16 mouse cellular contexts compared by ENCODE assay signal in genomic region chr2:157428351-157429139, GRCm38 (mm10). TPM values are rescaled to one million over a fixed set of nuclear protein-coding genes. Genes with fewer than 3 reads are reported as not detected.
DNase-seq lines count a peak whose midpoint lies in the region; ATAC-seq and TF ChIP-seq lines count a peak whose summit lies in the region.
"Had no signal": no experiment of that assay in that cellular context is flagged by ENCODE, and none has a peak within 500 bp of the region (broad histone marks: within the 10 kb centered on the region; RNA-seq: fewer than 3 reads in every experiment).

No protein-coding gene starts in this region.

- no peak for TF ChIP-seq EP300 in liver, postnatal 0 days (IDR thresholded peaks at IDR 0.05; ENCODE audit: low read depth)

- TF ChIP-seq CTCF in gastrocnemius, adult 2 months (IDR thresholded peaks at IDR 0.05): no peak
- no peak for TF ChIP-seq CTCF in liver, adult 2 months (IDR thresholded peaks at IDR 0.05; ENCODE audit: low read depth, low read length)
- TF ChIP-seq CTCF in liver, postnatal 0 days (IDR thresholded peaks at IDR 0.05; ENCODE audit: low read depth): no peak
- no peak for TF ChIP-seq CTCF in bone marrow macrophage, adult 2 months (IDR thresholded peaks at IDR 0.05; ENCODE audit: low read depth, low read length)

- no peaks in the 10 kb centered on the region; the same call in none of the 2 replicates for H3K4me1 ChIP-seq in liver, adult 2 months (ENCODE audit: control insufficient read depth, insufficient read depth, low read length)
- H3K4me1 ChIP-seq in liver, postnatal 0 days (ENCODE audit: insufficient read depth): peaks cover 9% of the 10 kb centered on the region
- peaks cover 36% of the 10 kb centered on the region for H3K4me1 ChIP-seq in bone marrow macrophage, adult 2 months (ENCODE audit: control insufficient read depth, insufficient read depth, low read length)
- peaks cover 83% of the 10 kb centered on the region for H3K4me1 ChIP-seq in midbrain, embryonic 15.5 days

- H3K36me3 ChIP-seq in liver, adult 2 months (ENCODE audit: control insufficient read depth, insufficient read depth, low read length): no peaks in the 10 kb centered on the region
- no peaks in the 10 kb centered on the region for H3K36me3 ChIP-seq in liver, postnatal 0 days (replicated peaks; ENCODE audit: insufficient read depth, low read length)
- H3K36me3 ChIP-seq in midbrain, embryonic 15.5 days (replicated peaks): no peaks in the 10 kb centered on the region
- H3K36me3 ChIP-seq: G1E had no signal

- intact Hi-C loops in gastrocnemius, adult 2 months (cut with DNase I): no loop called here

- DNase-seq in gastrocnemius, adult 2 months: no peak
- DNase-seq in gastrocnemius, postnatal 10 days: no peak
- DNase-seq in liver, adult 2 months (ENCODE audit: extremely low read depth, low read depth, low spot score): peak; percentile 12
- no peak for DNase-seq in liver, postnatal 0 days
- DNase-seq in ovary, postnatal 10 days (ENCODE audit: low spot score): no peak
- DNase-seq: adrenal gland, postnatal 36 days; cerebellum, adult 18-20 months; lung, adult 2 months; right cerebral cortex, postnatal 4 days had no signal

- peak overlapping the region; percentile 24; the same call in 1 of the 2 replicates for H3K27ac ChIP-seq in gastrocnemius, adult 2 months
- H3K27ac ChIP-seq in liver, adult 2 months (replicated peaks; ENCODE audit: insufficient read depth, low read depth, low read length): no peak overlapping the region
- H3K27ac ChIP-seq in liver, postnatal 0 days (ENCODE audit: low read depth): no peak overlapping the region
- peak overlapping the region; percentile 11 for H3K27ac ChIP-seq in bone marrow macrophage, adult 2 months (ENCODE audit: insufficient read depth, low read depth, low read length)
- 0 out of 2 replicates have a peak overlapping the region, but pooled peaks have one; percentile 15 for H3K27ac ChIP-seq in midbrain, embryonic 15.5 days

- H3K4me2 ChIP-seq in liver, postnatal 0 days (ENCODE audit: low read depth, low read length): no peak overlapping the region
- no peak overlapping the region for H3K4me2 ChIP-seq in midbrain, embryonic 15.5 days
- H3K4me2 ChIP-seq: heart, embryonic 12.5 days had no signal

- H3K4me3 ChIP-seq in gastrocnemius, adult 2 months: no peak overlapping the region
- no peak overlapping the region for H3K4me3 ChIP-seq in liver, adult 2 months (ENCODE audit: insufficient read depth, low read depth, low read length)
- H3K4me3 ChIP-seq in liver, postnatal 0 days (ENCODE audit: low read depth, low read length): no peak overlapping the region
- H3K4me3 ChIP-seq in bone marrow macrophage, adult 2 months (ENCODE audit: insufficient read depth, low read length): no peak overlapping the region
- H3K4me3 ChIP-seq in midbrain, embryonic 15.5 days: no peak overlapping the region
- H3K4me3 ChIP-seq: heart, embryonic 12.5 days had no signal

- H3K79me2 ChIP-seq in liver, adult 2 months (ENCODE audit: control insufficient read depth, insufficient read depth, low read length): no peaks in the 10 kb centered on the region; the same call in 1 of the 2 replicates

- no peaks in the 10 kb centered on the region for H3K27me3 ChIP-seq in liver, adult 2 months (ENCODE audit: control insufficient read depth, insufficient read depth, low read length)
- H3K27me3 ChIP-seq in liver, postnatal 0 days (ENCODE audit: insufficient read depth, low read length): 0 out of 2 replicates have a peak, but pooled peaks cover 5% of the 10 kb centered on the region
- no peaks in the 10 kb centered on the region for H3K27me3 ChIP-seq in midbrain, embryonic 15.5 days (replicated peaks)
- H3K27me3 ChIP-seq: heart, embryonic 12.5 days had no signal

- H3K9me3 ChIP-seq in liver, postnatal 0 days (ENCODE audit: low read length): no peaks in the 10 kb centered on the region
- no peaks in the 10 kb centered on the region for H3K9me3 ChIP-seq in midbrain, embryonic 15.5 days
- H3K9me3 ChIP-seq: heart, embryonic 12.5 days had no signal

- H3K9ac ChIP-seq in liver, adult 2 months (ENCODE audit: low read depth, low read length): no peak overlapping the region
- no peak overlapping the region for H3K9ac ChIP-seq in liver, postnatal 0 days (replicated peaks)
- no peak overlapping the region for H3K9ac ChIP-seq in midbrain, embryonic 15.5 days
- H3K9ac ChIP-seq: heart, embryonic 12.5 days had no signal

- WGBS in liver, adult 2 months: 76% methylated on average over 13 of the region's 13 CpGs
- 44% methylated on average over 13 of the region's 13 CpGs for WGBS in liver, postnatal 0 days (ENCODE audit: insufficient replicate concordance)
- WGBS in midbrain, embryonic 15.5 days: 92% methylated on average over 13 of the region's 13 CpGs

- no peak for TF ChIP-seq POLR2A in liver, adult 2 months (IDR thresholded peaks at IDR 0.05; ENCODE audit: extremely low read depth, insufficient read depth, low read length)
- no peak for TF ChIP-seq POLR2A in bone marrow macrophage, adult 2 months (IDR thresholded peaks at IDR 0.05; ENCODE audit: borderline replicate concordance, low read depth, low read length)

- no peak for ATAC-seq in liver, postnatal 0 days
- ATAC-seq in midbrain, embryonic 15.5 days (replicated peaks): no peak
- no peak for ATAC-seq in cerebellum, adult (ENCODE audit: insufficient number of reproducible peaks, low FRiP score, low TSS enrichment)
- ATAC-seq: forebrain, embryonic 14.5 days; hindbrain, postnatal 0 days had no signal

RNA-seq across cellular contexts. Expression of gene Src, which starts 10.3 kb away (rescaled TPM):
- total RNA-seq in gastrocnemius, adult 2 months (2021): 1 to 10 TPM; 2.2 to 2.8 TPM
- 10 to 100 TPM in 1 of 2 experiments, 1 to 10 TPM in 1; 6.8 to 11.2 TPM for total RNA-seq in gastrocnemius, postnatal 10 days (2021)
- total RNA-seq in liver, adult 2 months (2014; rRNA removed): 1.3 and 1.7 TPM in 2 replicates
- polyA plus RNA-seq in liver, adult 2 months (2012; rRNA removed): 3.2 and 5.6 TPM in 2 replicates
- polyA plus RNA-seq in liver, postnatal 0 days (2015; fragmentation: Nextera tagmentation; extraction: Ambion mirVana): 1.6 and 1.8 TPM in 2 replicates
- 3.0 and 3.4 TPM in 2 replicates for polyA plus RNA-seq in bone marrow macrophage, adult 2 months (2012; ENCODE audit: insufficient read depth, insufficient read length, missing spikeins)
- 40.3 and 43.2 TPM in 2 replicates for polyA plus RNA-seq in midbrain, embryonic 15.5 days (2015; fragmentation: Nextera tagmentation; extraction: Ambion mirVana)

Comparison
In these comparisons a context has a peak if more than half of its experiments do, and no peak if none do; other contexts are left out.
1. H3K27ac ChIP-seq: peak in gastrocnemius, adult 2 months (single experiment), bone marrow macrophage, adult 2 months (single experiment) and midbrain, embryonic 15.5 days (single experiment); none in liver, adult 2 months (single experiment) and liver, postnatal 0 days (single experiment).